Mouse (Mus musculus): ENCODE data around the gene Ccdc136.

DNA sequence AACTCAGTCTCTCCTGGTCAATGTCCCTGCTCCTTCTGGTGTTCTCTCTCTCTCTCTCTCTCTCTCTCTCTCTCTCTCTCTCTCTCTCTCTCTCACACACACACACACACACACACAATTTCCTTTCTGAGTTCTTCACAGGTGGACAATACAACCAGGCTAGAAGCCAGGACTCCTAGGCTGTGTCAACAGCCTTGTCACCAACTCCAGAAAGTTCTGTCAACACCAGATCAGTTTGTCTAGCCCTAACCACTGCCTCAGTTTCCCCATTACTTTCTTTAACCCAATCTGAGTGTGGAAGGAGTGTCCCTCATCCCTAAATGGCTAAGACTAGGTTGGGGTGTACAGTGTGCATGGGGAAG lies 36.5 kb downstream of the Ccdc136 start:
- no peak for TF ChIP-seq CTCF (IDR thresholded peaks at IDR 0.05; ENCODE audit: borderline replicate concordance, extremely low read depth, insufficient read depth, insufficient read length)
- no peak for TF ChIP-seq POLR2A (IDR thresholded peaks at IDR 0.05; ENCODE audit: borderline replicate concordance, extremely low read depth, insufficient read depth, insufficient read length, poor library complexity, severe bottlenecking)

Measured in brain, embryonic 14.5 days (tissue).